Mouse (Mus musculus) cerebellum, adult 2 months (tissue): ENCODE results near the gene Rpl18.

Experiments used
- CTCF ChIP-seq: fragments of 200-500 bp; IDR thresholded peaks from 2 replicates; pipeline ENCODE4 v1.5.1; 2011; ENCODE audit warnings: low read depth, mild to moderate bottlenecking, control low read depth, low read length, moderate library complexity, borderline replicate concordance; ENCODE audit not compliant: insufficient read depth
- POLR2A ChIP-seq: fragments of 200-500 bp; IDR thresholded peaks from 2 replicates; pipeline ENCODE4 v1.6.1; 2011; ENCODE audit warnings: low read length, control low read depth, borderline replicate concordance; ENCODE audit not compliant: insufficient read depth

- TF ChIP-seq CTCF (no peak), POLR2A (no peak)
These were observed 22.9 kb upstream of the Rpl18 start for GRCm38 (mm10) chr7:45692364-45692763.
